Mouse (Mus musculus): ENCODE data around the gene Notum. TPM values are rescaled to one million over a fixed set of nuclear protein-coding genes. Genes with fewer than 3 reads are reported as not detected.

Gene Notum
- polyA plus RNA-seq, 1 experiment from 2014 or later = 3.3 TPM

- WGBS = 29% methylated on average over 5 of the region's 5 CpGs
- Histone ChIP-seq H3K27ac (replicated peaks) (peak overlapping the region; percentile 55), H3K4me3 (peak overlapping the region; percentile 97), H3K27me3 (ENCODE audit: low read depth, poor library complexity, severe bottlenecking) (no peaks in the 10 kb centered on the region), H3K36me3 (peaks cover 36% of the 10 kb centered on the region), H3K4me1 (peaks cover 59% of the 10 kb centered on the region), H3K9me3 (replicated peaks) (no peaks in the 10 kb centered on the region)
- no peak for DNase-seq (ENCODE audit: low spot score)
Measured at GRCm38 (mm10) chr11:120630401-120630871, 30.5 kb downstream of the Notum start.

DNA sequence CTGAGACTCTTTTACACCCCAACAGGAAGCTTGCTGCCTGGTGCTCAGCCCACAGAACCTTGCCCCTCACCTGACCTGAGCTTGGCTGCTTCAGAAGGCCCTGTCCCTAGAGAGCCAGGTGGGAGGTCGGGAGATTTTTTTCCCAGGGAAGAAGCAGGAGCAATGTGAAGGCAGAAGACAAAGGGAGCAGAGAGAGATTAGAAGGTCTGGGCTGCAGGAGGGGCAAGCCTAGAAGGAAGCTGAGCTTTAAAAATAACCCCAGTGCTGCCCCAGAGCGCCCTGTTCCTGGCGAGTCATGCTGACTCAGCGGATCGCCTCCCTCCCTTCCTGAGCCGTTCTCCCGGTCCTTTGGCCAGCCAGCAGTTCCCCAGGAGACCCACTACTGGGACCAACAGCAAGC is 31.1 kb downstream of the Notum start:
- H3K9me3 ChIP-seq (replicated peaks) = no peaks in the 10 kb centered on the region
- WGBS = 27% methylated on average over 7 of the region's 7 CpGs
- no peaks in the 10 kb centered on the region for H3K27me3 ChIP-seq (ENCODE audit: low read depth, poor library complexity, severe bottlenecking)
- H3K4me3 ChIP-seq = peak overlapping the region; percentile 97
- H3K4me1 ChIP-seq = peaks cover 64% of the 10 kb centered on the region
- H3K36me3 ChIP-seq = peaks cover 36% of the 10 kb centered on the region
- DNase-seq (ENCODE audit: low spot score) = peak; percentile 31
- H3K27ac ChIP-seq (replicated peaks) = peak overlapping the region; percentile 55

- H3K4me1 ChIP-seq = peaks cover 64% of the 10 kb centered on the region
- peak overlapping the region; percentile 97; the same call in 1 of the 2 replicates for H3K4me3 ChIP-seq
- H3K27ac ChIP-seq (replicated peaks) = no peak overlapping the region; the same call in 1 of the 2 replicates
- no peaks in the 10 kb centered on the region for H3K9me3 ChIP-seq (replicated peaks)
- 72% methylated on average over 23 of the region's 23 CpGs for WGBS
- H3K36me3 ChIP-seq = peaks cover 36% of the 10 kb centered on the region
- no peak for DNase-seq (ENCODE audit: low spot score)
- no peaks in the 10 kb centered on the region for H3K27me3 ChIP-seq (ENCODE audit: low read depth, poor library complexity, severe bottlenecking)
Measured at GRCm38 (mm10) chr11:120629341-120629730, 31.6 kb downstream of the Notum start.

DNA sequence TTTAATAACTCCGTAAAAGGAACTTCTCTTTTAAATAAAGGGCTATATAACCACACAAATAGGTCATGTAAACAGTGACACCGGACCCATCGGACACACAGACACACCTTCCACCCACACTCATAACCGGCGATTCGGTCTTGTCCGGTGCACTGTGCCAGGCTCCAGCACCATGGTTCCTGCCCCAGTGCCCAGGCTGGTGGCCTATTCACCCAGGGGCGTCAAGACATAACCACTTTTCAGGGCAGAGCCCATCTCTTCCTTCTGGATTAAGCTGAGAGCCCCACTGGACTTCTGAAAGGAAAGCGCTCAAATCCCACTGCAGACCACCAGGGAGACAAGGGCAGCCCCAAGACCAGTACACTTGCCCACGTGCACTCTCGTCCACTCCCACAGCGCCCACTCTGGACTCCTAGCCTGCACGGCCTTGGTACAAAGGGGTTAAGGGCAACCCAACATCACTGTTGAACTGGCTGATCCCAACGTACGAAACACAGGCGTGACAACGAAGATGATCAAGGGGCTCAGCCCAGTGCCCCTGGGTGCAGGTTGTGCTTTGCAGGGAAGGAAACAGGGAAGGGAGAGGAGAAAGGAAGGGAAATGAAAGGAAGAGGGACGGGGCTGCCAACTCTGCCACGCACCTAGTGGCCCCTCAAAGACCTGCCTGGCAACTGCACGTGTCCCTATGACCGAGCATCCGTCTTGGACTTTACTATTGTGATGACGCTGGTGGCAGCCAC is 32.2 kb downstream of the Notum start:
- Histone ChIP-seq H3K4me3 (peak overlapping the region; percentile 97; the same call in 1 of the 2 replicates), H3K4me1 (peaks cover 64% of the 10 kb centered on the region), H3K27me3 (ENCODE audit: low read depth, poor library complexity, severe bottlenecking) (no peaks in the 10 kb centered on the region), H3K36me3 (peaks cover 36% of the 10 kb centered on the region), H3K27ac (replicated peaks) (no peak overlapping the region; the same call in 1 of the 2 replicates), H3K9me3 (replicated peaks) (no peaks in the 10 kb centered on the region)
- no peak for DNase-seq (ENCODE audit: low spot score)
- 96% methylated on average over 23 of the region's 23 CpGs for WGBS

GRCm38 (mm10) chr11:120627468-120628300 is 33.3 kb downstream of the Notum start:
- H3K36me3 ChIP-seq = peaks cover 45% of the 10 kb centered on the region
- no peak overlapping the region for H3K27ac ChIP-seq (replicated peaks)
- H3K4me3 ChIP-seq = peak overlapping the region; percentile 7
- 83% methylated on average over 22 of the region's 22 CpGs for WGBS
- no peaks in the 10 kb centered on the region for H3K9me3 ChIP-seq (replicated peaks)
- H3K4me1 ChIP-seq = peaks cover 65% of the 10 kb centered on the region
- no peaks in the 10 kb centered on the region for H3K27me3 ChIP-seq (ENCODE audit: low read depth, poor library complexity, severe bottlenecking)
- DNase-seq (ENCODE audit: low spot score) = no peak

DNA sequence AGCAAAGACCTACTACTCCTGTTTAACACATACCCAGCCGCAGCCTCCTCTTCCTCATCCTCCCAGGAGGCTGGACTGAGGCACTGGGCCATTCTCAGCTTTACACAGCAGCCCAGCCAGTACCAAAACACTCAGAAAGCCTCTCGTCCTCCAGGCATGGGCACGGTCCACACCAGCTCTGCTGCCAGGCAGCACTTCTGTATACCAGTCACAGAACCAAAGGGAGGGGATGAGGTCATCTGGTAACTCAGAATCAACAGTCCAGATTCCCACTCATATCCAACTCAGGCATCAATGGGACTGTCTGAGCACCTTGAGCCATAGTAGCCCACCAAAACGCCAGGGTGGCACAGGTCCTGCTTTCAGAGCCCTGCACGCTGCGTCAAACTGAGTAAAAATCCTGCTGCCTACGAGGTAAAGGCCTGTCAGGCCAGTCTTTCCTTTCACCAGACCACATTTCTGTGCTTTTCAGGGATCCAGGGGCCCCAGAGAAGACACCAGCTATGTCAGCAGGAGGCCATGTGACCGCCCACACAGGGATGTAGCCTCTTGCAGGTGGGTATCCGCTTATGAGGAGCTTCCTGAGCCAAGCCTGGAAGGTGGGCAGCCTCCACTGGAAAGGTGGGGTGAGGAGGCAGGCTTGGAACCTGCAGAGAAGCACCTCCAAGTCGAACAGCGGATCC is 34.0 kb downstream of the Notum start:
- Histone ChIP-seq H3K9me3 (replicated peaks) (no peaks in the 10 kb centered on the region), H3K4me1 (peaks cover 58% of the 10 kb centered on the region), H3K4me3 (peak overlapping the region; percentile 7), H3K36me3 (peaks cover 52% of the 10 kb centered on the region), H3K27me3 (ENCODE audit: low read depth, poor library complexity, severe bottlenecking) (no peaks in the 10 kb centered on the region), H3K27ac (replicated peaks) (no peak overlapping the region)
- no peak for DNase-seq (ENCODE audit: low spot score)
- 90% methylated on average over 11 of the region's 11 CpGs for WGBS

GRCm38 (mm10) chr11:120625152-120625775 is 35.7 kb downstream of the Notum start, which contains the start of gene Sirt7:
TSS of gene Sirt7 (minus strand) at chr11:120625240.
- H3K27me3 ChIP-seq (ENCODE audit: low read depth, poor library complexity, severe bottlenecking) = no peaks in the 10 kb centered on the region
- 22% methylated on average over 5 of the region's 5 CpGs for WGBS
- DNase-seq (ENCODE audit: low spot score) = no peak
- peaks cover 41% of the 10 kb centered on the region for H3K4me1 ChIP-seq
- peaks cover 67% of the 10 kb centered on the region for H3K36me3 ChIP-seq
- H3K9me3 ChIP-seq (replicated peaks) = no peaks in the 10 kb centered on the region
- H3K27ac ChIP-seq (replicated peaks) = peak within 1 kb of the TSS; percentile 85
- H3K4me3 ChIP-seq = peak within 1 kb of the TSS; percentile 97

DNA sequence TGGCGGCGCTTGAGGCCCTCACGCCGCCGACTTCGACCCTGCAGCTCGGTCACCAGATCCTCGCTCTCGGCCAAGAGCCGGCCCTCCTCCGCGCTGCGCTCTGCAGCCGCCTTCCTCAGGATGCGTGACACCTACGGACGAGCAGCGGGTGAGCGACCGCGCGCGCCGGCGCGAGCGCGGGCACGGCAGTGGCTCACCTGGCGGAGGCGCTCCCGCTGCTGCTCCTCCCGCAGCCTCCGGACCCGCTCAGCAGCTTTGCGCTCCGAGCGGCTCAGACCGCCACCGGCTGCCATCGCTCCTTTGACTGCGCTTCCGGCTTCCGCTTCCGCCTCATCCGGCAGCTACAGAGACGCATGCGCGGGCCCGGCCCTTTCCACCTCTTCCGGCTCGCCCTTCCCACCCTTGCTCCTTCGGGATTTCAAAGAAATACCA is 36.3 kb downstream of the Notum start:
- H3K27ac ChIP-seq (replicated peaks) = peak overlapping the region; percentile 85
- WGBS = under 1% methylated on average over 52 of the region's 53 CpGs
- H3K4me1 ChIP-seq = peaks cover 35% of the 10 kb centered on the region
- DNase-seq (ENCODE audit: low spot score) = peak; percentile 87
- no peaks in the 10 kb centered on the region for H3K9me3 ChIP-seq (replicated peaks)
- H3K36me3 ChIP-seq = peaks cover 69% of the 10 kb centered on the region
- peak overlapping the region; percentile 97 for H3K4me3 ChIP-seq
- H3K27me3 ChIP-seq (ENCODE audit: low read depth, poor library complexity, severe bottlenecking) = no peaks in the 10 kb centered on the region

- H3K27ac ChIP-seq (replicated peaks) = peak overlapping the region; percentile 85
- H3K27me3 ChIP-seq (ENCODE audit: low read depth, poor library complexity, severe bottlenecking) = no peaks in the 10 kb centered on the region
- peaks cover 30% of the 10 kb centered on the region for H3K4me1 ChIP-seq
- DNase-seq (ENCODE audit: low spot score) = peak; percentile 62
- no peaks in the 10 kb centered on the region for H3K9me3 ChIP-seq (replicated peaks)
- 12% methylated on average over 30 of the region's 30 CpGs for WGBS
- H3K4me3 ChIP-seq = peak overlapping the region; percentile 97
- H3K36me3 ChIP-seq = peaks cover 69% of the 10 kb centered on the region
Measured at GRCm38 (mm10) chr11:120623961-120624679, 36.9 kb downstream of the Notum start.

DNA sequence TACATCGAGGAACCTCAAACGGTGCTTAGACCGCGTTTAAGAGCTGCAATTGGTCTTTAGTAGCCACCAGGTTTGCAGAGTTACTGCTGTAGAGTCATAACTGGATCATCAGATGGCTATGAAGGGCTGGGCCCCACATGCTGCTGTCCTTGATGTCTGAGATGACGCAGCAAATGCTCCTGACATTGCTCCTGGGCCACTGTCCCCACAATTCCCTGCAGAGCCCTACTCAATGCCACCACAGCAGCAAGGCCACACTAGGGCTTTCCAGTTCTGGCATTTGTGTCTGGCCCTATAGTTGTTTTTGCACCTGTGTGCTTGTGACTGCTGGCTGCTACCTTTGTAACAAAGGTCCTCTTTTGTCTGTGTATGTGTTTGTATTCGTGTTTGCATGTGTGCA is 38.2 kb downstream of the Notum start:
- Histone ChIP-seq H3K4me3 (no peak overlapping the region), H3K9me3 (replicated peaks) (no peaks in the 10 kb centered on the region), H3K27ac (replicated peaks) (no peak overlapping the region), H3K4me1 (peaks cover 34% of the 10 kb centered on the region), H3K36me3 (peaks cover 72% of the 10 kb centered on the region), H3K27me3 (ENCODE audit: low read depth, poor library complexity, severe bottlenecking) (no peaks in the 10 kb centered on the region)
- DNase-seq (ENCODE audit: low spot score) = no peak
- 92% methylated on average over 6 of the region's 6 CpGs for WGBS

DNA sequence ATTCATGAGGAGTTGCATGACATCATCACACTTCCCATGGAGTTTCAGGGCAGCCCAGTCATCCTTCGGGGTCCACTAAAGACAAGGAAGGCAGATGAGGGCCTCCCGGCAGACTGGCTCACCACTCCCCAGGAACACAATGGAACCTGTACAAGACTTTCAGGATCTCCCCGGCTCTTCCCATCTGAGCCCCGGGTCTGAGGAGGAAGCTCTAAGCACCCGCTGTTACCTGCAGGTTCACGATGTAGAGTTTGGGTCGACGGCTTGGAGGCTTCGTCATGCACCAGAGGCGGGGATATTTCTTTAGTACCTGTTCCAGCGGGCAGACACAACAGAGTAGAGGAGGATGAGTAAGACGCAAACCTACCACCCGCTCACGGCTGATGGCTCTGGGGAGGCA is 40.8 kb downstream of the Notum start:
- Histone ChIP-seq H3K27me3 (ENCODE audit: low read depth, poor library complexity, severe bottlenecking) (no peaks in the 10 kb centered on the region), H3K9me3 (replicated peaks) (no peaks in the 10 kb centered on the region), H3K36me3 (peaks cover 66% of the 10 kb centered on the region), H3K4me3 (no peak overlapping the region), H3K4me1 (peaks cover 47% of the 10 kb centered on the region), H3K27ac (replicated peaks) (no peak overlapping the region)
- DNase-seq (ENCODE audit: low spot score) = no peak
- WGBS = 94% methylated on average over 14 of the region's 14 CpGs

All from midbrain, embryonic 10.5 days (tissue).